Mouse (Mus musculus): ENCODE measurements around the gene Pfdn2. TPM values are rescaled to one million over a fixed set of nuclear protein-coding genes. Genes with fewer than 3 reads are reported as not detected.
"Not testable (repeated sequence)": the region's sequence is repeated elsewhere in the genome, so short reads cannot be mapped to it uniquely, and the experiment has no call there.

Pfdn2 gene
- total RNA-seq (2014; rRNA removed; ENCODE audit: low replicate concordance) (9.3 and 9.7 TPM in 2 replicates), polyA plus RNA-seq (2015; fragmentation: Nextera tagmentation; extraction: Ambion mirVana) (81.8 and 94.7 TPM in 2 replicates)

DNA sequence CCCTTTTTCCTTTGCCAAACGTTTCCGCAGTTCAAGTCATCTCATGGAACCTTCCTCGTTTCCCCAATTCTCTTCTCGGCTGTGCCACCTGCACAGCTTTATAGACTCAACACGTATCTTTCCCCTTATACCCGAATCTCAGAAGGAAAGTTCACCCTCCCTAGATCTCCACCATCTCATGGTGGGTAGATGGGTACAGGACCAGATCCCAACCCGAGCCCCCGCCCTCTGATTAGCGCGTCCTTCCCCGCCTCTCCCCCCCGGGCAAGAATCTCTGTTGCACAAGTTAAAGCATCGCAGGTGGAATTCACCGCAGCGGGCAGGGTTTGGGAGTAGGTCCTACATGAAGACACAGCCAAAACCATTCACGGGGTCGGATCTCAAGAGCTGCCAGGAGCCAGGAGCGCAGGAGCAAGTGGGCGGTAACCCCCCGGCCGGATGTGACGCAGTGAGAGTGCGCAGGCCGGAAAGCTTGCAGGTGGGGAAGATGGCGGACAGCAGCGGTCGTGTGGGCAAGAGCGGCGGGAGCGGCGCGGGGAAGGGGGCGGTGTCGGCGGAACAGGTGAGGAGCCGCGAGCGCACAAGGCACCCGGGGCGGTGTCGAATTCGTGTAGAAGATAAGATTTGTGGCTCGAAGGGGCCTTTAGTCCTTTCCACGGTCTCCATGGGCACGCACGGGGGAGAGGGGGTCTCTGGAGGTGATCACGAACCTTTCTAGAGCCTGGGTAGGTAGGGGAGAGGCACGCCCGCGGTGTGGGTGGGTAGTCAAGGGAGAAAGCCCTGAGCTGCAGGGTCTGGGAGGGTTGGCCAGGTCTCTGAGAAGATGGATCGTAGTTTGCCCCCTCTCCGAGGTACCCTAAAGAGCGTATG is at the start of gene Pfdn2, which contains the start of gene Nit1:
Pfdn2 (plus strand) TSS at position 446 of the 870 bp plus-strand sequence.
Nit1 (minus strand) TSS at position 422 of the 870 bp plus-strand sequence.
- H3K27ac ChIP-seq (ENCODE audit: low read depth): peak within 1 kb of the TSS; percentile 62
- no peaks in the 10 kb centered on the region for H3K27me3 ChIP-seq (ENCODE audit: control insufficient read depth, insufficient read depth, low read length)
- no peaks in the 10 kb centered on the region for H3K9me3 ChIP-seq (replicated peaks; ENCODE audit: control insufficient read depth, low read length)
- H3K4me2 ChIP-seq (ENCODE audit: low read depth, low read length): peak within 1 kb of the TSS; percentile 90
- under 1% methylated on average over 53 of the region's 53 CpGs for WGBS
- H3K36me3 ChIP-seq (replicated peaks; ENCODE audit: control insufficient read depth, insufficient read depth, low read length): peaks cover 31% of the 10 kb centered on the region
- peak within 1 kb of the TSS; percentile 76 for H3K9ac ChIP-seq (replicated peaks; ENCODE audit: low read depth, low read length)
- peaks cover 20% of the 10 kb centered on the region for H3K4me1 ChIP-seq (ENCODE audit: control insufficient read depth, insufficient read depth)
- TF ChIP-seq EP300 (IDR thresholded peaks at IDR 0.05; ENCODE audit: low read depth): no peak
- no peak for TF ChIP-seq CTCF (IDR thresholded peaks at IDR 0.05; ENCODE audit: low read depth)
- H3K4me3 ChIP-seq (ENCODE audit: low read depth, low read length): peak within 1 kb of the TSS; percentile 86
- DNase-seq (ENCODE audit: low spot score): peak; percentile 93
- peak; percentile 94 for ATAC-seq (ENCODE audit: insufficient read depth, low read depth)

DNA sequence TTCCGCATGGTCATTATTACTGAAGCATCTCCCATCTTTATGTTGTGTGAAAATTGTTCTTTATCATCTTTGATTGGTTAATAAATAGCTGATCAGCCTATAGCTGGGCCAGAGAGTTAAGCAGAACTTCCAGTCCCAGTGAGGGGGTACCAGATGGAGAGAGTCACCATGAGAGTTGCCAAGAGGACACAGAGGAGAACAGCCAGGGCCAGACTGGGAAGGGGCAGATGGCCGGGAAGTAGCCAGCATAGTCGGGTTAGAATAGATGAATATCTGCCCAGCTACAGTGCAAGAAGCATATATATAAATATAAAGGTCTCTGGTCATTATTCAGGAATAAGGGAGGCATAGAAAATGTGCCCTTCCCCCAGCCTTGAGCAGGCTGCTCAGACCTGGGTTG is 47.2 kb upstream of the Pfdn2 start:
- 56% methylated on average over 3 of the region's 3 CpGs for WGBS
- H3K27me3 ChIP-seq (ENCODE audit: control insufficient read depth, insufficient read depth, low read length): 0 out of 2 replicates have a peak, but pooled peaks cover 7% of the 10 kb centered on the region
- no peak for TF ChIP-seq EP300 (IDR thresholded peaks at IDR 0.05; ENCODE audit: low read depth)
- no peak for TF ChIP-seq CTCF (IDR thresholded peaks at IDR 0.05; ENCODE audit: low read depth)
- no peak overlapping the region for H3K27ac ChIP-seq (ENCODE audit: low read depth)
- no peak overlapping the region for H3K9ac ChIP-seq (replicated peaks; ENCODE audit: low read depth, low read length)
- no peak for DNase-seq (ENCODE audit: low spot score)
- H3K4me2 ChIP-seq (ENCODE audit: low read depth, low read length): no peak overlapping the region
- no peaks in the 10 kb centered on the region for H3K36me3 ChIP-seq (replicated peaks; ENCODE audit: control insufficient read depth, insufficient read depth, low read length)
- no peaks in the 10 kb centered on the region for H3K9me3 ChIP-seq (replicated peaks; ENCODE audit: control insufficient read depth, low read length)
- ATAC-seq (ENCODE audit: insufficient read depth, low read depth): no peak
- H3K4me3 ChIP-seq (ENCODE audit: low read depth, low read length): no peak overlapping the region
- peaks cover 8% of the 10 kb centered on the region for H3K4me1 ChIP-seq (ENCODE audit: control insufficient read depth, insufficient read depth)

DNA sequence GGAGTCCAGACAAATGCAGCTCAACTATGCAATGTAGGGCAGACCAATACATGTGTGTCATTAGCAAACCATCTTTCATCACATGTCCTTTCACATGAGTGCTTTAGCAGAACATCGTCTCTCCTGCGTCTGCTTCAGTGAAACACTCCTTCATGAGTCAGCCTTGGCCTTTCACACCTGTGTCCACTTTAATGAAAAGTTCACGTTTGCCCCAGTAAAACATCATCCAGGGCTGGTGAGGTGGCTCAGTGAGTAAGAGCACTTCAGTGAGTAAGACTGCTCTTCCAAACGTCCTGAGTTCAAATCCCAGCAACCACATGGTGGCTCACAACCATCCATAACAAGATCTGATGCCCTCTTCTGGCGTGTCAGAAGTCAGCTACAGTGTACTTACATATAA is 39.3 kb upstream of the Pfdn2 start:
- H3K27me3 ChIP-seq (ENCODE audit: control insufficient read depth, insufficient read depth, low read length); ATAC-seq (ENCODE audit: insufficient read depth, low read depth); DNase-seq (ENCODE audit: low spot score); H3K9me3 ChIP-seq (replicated peaks; ENCODE audit: control insufficient read depth, low read length); H3K9ac ChIP-seq (replicated peaks; ENCODE audit: low read depth, low read length); H3K4me1 ChIP-seq (ENCODE audit: control insufficient read depth, insufficient read depth); H3K4me2 ChIP-seq (ENCODE audit: low read depth, low read length); H3K36me3 ChIP-seq (replicated peaks; ENCODE audit: control insufficient read depth, insufficient read depth, low read length); H3K4me3 ChIP-seq (ENCODE audit: low read depth, low read length): not testable (repeated sequence)
- H3K27ac ChIP-seq (ENCODE audit: low read depth): 0 out of 2 replicates have a peak overlapping the region, but pooled peaks have one; percentile 7
- WGBS: 69% methylated on average over 5 of the region's 5 CpGs

DNA sequence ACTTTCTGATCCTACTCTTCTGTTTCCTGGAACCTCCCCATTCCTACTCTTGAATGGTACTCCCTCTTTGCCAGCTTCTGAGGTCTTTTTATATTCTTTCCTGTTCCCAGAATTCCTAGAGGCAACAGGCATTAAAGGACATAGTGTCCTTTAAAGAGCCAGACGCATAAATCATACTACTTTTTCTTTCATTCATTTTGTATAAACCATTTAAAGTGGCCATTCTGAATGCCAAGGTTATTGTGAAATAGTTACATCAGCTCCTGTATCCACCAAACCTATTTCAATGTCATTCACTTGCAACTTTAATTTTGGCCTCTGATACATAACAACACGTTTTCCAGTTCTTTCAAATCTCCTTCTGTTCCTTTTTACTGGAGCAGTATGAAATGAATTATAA is 36.1 kb upstream of the Pfdn2 start:
- H3K36me3 ChIP-seq (replicated peaks; ENCODE audit: control insufficient read depth, insufficient read depth, low read length): no peaks in the 10 kb centered on the region
- no peak overlapping the region for H3K4me3 ChIP-seq (ENCODE audit: low read depth, low read length)
- H3K9ac ChIP-seq (replicated peaks; ENCODE audit: low read depth, low read length): no peak overlapping the region
- ATAC-seq (ENCODE audit: insufficient read depth, low read depth): no peak
- no peak overlapping the region for H3K4me2 ChIP-seq (ENCODE audit: low read depth, low read length)
- no peaks in the 10 kb centered on the region for H3K9me3 ChIP-seq (replicated peaks; ENCODE audit: control insufficient read depth, low read length)
- DNase-seq (ENCODE audit: low spot score): no peak
- H3K4me1 ChIP-seq (ENCODE audit: control insufficient read depth, insufficient read depth): peaks cover 6% of the 10 kb centered on the region; the same call in 1 of the 2 replicates
- TF ChIP-seq EP300 (IDR thresholded peaks at IDR 0.05; ENCODE audit: low read depth) (no peak), CTCF (IDR thresholded peaks at IDR 0.05; ENCODE audit: low read depth) (no peak)
- WGBS: 61% methylated on average over 2 of the region's 2 CpGs
- H3K27ac ChIP-seq (ENCODE audit: low read depth): no peak overlapping the region
- no peaks in the 10 kb centered on the region for H3K27me3 ChIP-seq (ENCODE audit: control insufficient read depth, insufficient read depth, low read length)

DNA sequence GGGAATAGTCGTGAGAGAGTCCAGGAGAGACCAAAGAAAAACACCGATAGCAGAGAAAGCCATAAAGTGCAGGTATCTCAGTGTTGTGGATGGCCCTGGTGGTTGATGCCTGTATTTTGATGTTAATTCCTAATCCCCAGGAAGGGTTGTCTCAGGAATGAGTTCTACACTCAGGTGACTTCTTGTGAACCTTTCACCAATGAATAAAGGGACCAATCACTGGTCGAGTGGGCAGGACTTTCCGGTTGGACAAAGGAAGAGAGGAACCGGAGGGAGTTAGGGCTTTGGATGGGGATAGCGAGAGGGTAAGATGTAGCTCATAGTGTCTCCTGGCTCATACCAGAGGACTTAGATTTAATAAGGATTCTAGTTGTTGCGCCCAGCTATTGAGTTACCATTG is 25.7 kb upstream of the Pfdn2 start:
- Histone ChIP-seq H3K4me1 (ENCODE audit: control insufficient read depth, insufficient read depth) (no peaks in the 10 kb centered on the region), H3K9me3 (replicated peaks; ENCODE audit: control insufficient read depth, low read length) (no peaks in the 10 kb centered on the region), H3K27ac (ENCODE audit: low read depth) (no peak overlapping the region), H3K4me2 (ENCODE audit: low read depth, low read length) (peak overlapping the region; percentile 51), H3K36me3 (replicated peaks; ENCODE audit: control insufficient read depth, insufficient read depth, low read length) (0 out of 2 replicates have a peak, but pooled peaks cover under 1% of the 10 kb centered on the region), H3K27me3 (ENCODE audit: control insufficient read depth, insufficient read depth, low read length) (no peaks in the 10 kb centered on the region), H3K4me3 (ENCODE audit: low read depth, low read length) (peak overlapping the region; percentile 23), H3K9ac (replicated peaks; ENCODE audit: low read depth, low read length) (no peak overlapping the region; the same call in 1 of the 2 replicates)
- TF ChIP-seq CTCF (IDR thresholded peaks at IDR 0.05; ENCODE audit: low read depth) (no peak), EP300 (IDR thresholded peaks at IDR 0.05; ENCODE audit: low read depth) (no peak)
- no peak for DNase-seq (ENCODE audit: low spot score)
- 15% methylated on average over 7 of the region's 7 CpGs for WGBS
- ATAC-seq (ENCODE audit: insufficient read depth, low read depth): 0 out of 2 replicates have a peak, but pooled peaks have one; percentile 20
